Mouse (Mus musculus) left cerebral cortex, postnatal 10 days (tissue): ENCODE measurements around the gene Cyp4f17. TPM values are rescaled to one million over a fixed set of nuclear protein-coding genes. Genes with fewer than 3 reads are reported as not detected.
"Not testable (repeated sequence)": the region's sequence is repeated elsewhere in the genome, so short reads cannot be mapped to it uniquely, and the experiment has no call there.

ENCODE experiments used
- DNase-seq, 2 experiments: peaks; one replicate each; pipeline ENCODE4 v3.0.0; 2021 to 2022; ENCODE audit warnings: low spot score in 2 of 2, mixed read lengths in 1 of 2; ENCODE audit errors: extremely low spot score in 1 of 2
- intact Hi-C: fragments of 180-260 bp; cut with DNase I; formaldehyde crosslinking; loops from one replicate; pipeline ENCODE4 v1.15.1; 2025
- total RNA-seq, 2 experiments: library from RNA; stranded (reverse); gene quantifications; 2 replicates each; pipeline ENCODE4 v1.2.3; 2021

Cyp4f17 gene
- 1 to 10 TPM; 3.2 to 3.8 TPM for total RNA-seq

- intact Hi-C loops, result no loop called here
- peak in 1 of 2 experiments; percentile 62 for DNase-seq
Measured at GRCm38 (mm10) chr17:32505851-32506728, at the start of gene Cyp4f17. Cyp4f17 (plus strand) TSS chr17:32506050.

- intact Hi-C loops, result no loop called here
- DNase-seq, result no peak
Measured at GRCm38 (mm10) chr17:32468494-32468893, 37.4 kb upstream of the Cyp4f17 start.

GRCm38 (mm10) chr17:32470795-32471194, 35.1 kb upstream of the Cyp4f17 start:
- no peak for DNase-seq
- intact Hi-C loops, result no loop called here

GRCm38 (mm10) chr17:32472176-32472575, 33.7 kb upstream of the Cyp4f17 start:
- intact Hi-C loops, result no loop called here
- DNase-seq, result no peak

- DNase-seq, result no peak
- intact Hi-C loops, result no loop called here
Measured at GRCm38 (mm10) chr17:32474954-32475560, 30.8 kb upstream of the Cyp4f17 start.

- DNase-seq, result no peak
- intact Hi-C loops, result no loop called here
Measured at GRCm38 (mm10) chr17:32477204-32477603, 28.6 kb upstream of the Cyp4f17 start.

- intact Hi-C loops, result no loop called here
- DNase-seq, result no peak
Measured at GRCm38 (mm10) chr17:32478727-32479126, 27.1 kb upstream of the Cyp4f17 start.

GRCm38 (mm10) chr17:32479554-32480506, 26.0 kb upstream of the Cyp4f17 start:
- intact Hi-C loops, result no loop called here
- DNase-seq, result peak in 1 of 2 experiments; percentile 39

- no peak for DNase-seq
- intact Hi-C loops, result no loop called here
Measured at GRCm38 (mm10) chr17:32481766-32482165, 24.1 kb upstream of the Cyp4f17 start.

- peak; percentile 32 to 77 for DNase-seq
- intact Hi-C loops, result no loop called here
Measured at GRCm38 (mm10) chr17:32483200-32483599, 22.6 kb upstream of the Cyp4f17 start.

- DNase-seq, result peak in 1 of 2 experiments; percentile 42
- intact Hi-C loops, result loop anchor here (10.0 kb wide), 1 partner anchor 348 kb away; no protein-coding TSS in a partner anchor
Measured at GRCm38 (mm10) chr17:32492349-32492980, 13.4 kb upstream of the Cyp4f17 start.

- peak; percentile 65 to 69 for DNase-seq
- intact Hi-C loops, result loop anchor here (2.0 to 10.0 kb wide), 2 partner anchors 146 to 350 kb away; no protein-coding TSS in a partner anchor
Measured at GRCm38 (mm10) chr17:32494601-32495000, 11.2 kb upstream of the Cyp4f17 start.

- intact Hi-C loops, DNase-seq: not testable (repeated sequence)
Measured at GRCm38 (mm10) chr17:32500511-32500910, 5.3 kb upstream of the Cyp4f17 start.

GRCm38 (mm10) chr17:32501051-32501450, 4.8 kb upstream of the Cyp4f17 start:
- intact Hi-C loops, result no loop called here
- no peak for DNase-seq

- intact Hi-C loops, result no loop called here
- DNase-seq, result no peak
Measured at GRCm38 (mm10) chr17:32503111-32503510, 2.7 kb upstream of the Cyp4f17 start.

GRCm38 (mm10) chr17:32506729-32507245, 937 bp downstream of the Cyp4f17 start:
- intact Hi-C loops, result no loop called here

GRCm38 (mm10) chr17:32516126-32516525, 10.3 kb downstream of the Cyp4f17 start:
- intact Hi-C loops, result no loop called here
- DNase-seq, result no peak

More at GRCm38 (mm10) chr17:32506729-32507245, 937 bp downstream of the Cyp4f17 start:
- peak in 1 of 2 experiments; percentile 28 for DNase-seq

GRCm38 (mm10) chr17:32521981-32522380, 16.1 kb downstream of the Cyp4f17 start:
- DNase-seq, result no peak
- intact Hi-C loops, result no loop called here
